Mouse (Mus musculus): ENCODE results near the gene Blcap.

GRCm38 (mm10) chr2:157517526-157517925, 53.5 kb downstream of the Blcap start:
- no peak for TF ChIP-seq GATA1 (IDR thresholded peaks at IDR 0.05; ENCODE audit: borderline replicate concordance, low read length)
- TF ChIP-seq FLI1 (IDR thresholded peaks at IDR 0.05; ENCODE audit: low read length) = no peak
